Mouse (Mus musculus): Measurements from ENCODE around the gene N4bp2l1.

GRCm38 (mm10) chr5:150611697-150612096 lies 14.7 kb upstream of the N4bp2l1 start:
- TF ChIP-seq CTCF (IDR thresholded peaks at IDR 0.05; ENCODE audit: control insufficient read depth, insufficient read depth, low read length), result no peak
- no peak for TF ChIP-seq POLR2A (IDR thresholded peaks at IDR 0.05; ENCODE audit: borderline replicate concordance, control insufficient read depth, low read depth, low read length)

All from bone marrow, adult 2 months (tissue).